Mouse (Mus musculus): ENCODE measurements around the gene Galk1.

GRCm38 (mm10) chr11:116045173-116045572 is 32.7 kb upstream of the Galk1 start:
- TF ChIP-seq CTCF (IDR thresholded peaks at IDR 0.05; ENCODE audit: borderline replicate concordance, insufficient read depth, low read length) (no peak), POLR2A (IDR thresholded peaks at IDR 0.05; ENCODE audit: low read depth, low read length) (no peak)
